ENCODE assay signal across 8 mouse cellular contexts in the genomic region with DNA sequence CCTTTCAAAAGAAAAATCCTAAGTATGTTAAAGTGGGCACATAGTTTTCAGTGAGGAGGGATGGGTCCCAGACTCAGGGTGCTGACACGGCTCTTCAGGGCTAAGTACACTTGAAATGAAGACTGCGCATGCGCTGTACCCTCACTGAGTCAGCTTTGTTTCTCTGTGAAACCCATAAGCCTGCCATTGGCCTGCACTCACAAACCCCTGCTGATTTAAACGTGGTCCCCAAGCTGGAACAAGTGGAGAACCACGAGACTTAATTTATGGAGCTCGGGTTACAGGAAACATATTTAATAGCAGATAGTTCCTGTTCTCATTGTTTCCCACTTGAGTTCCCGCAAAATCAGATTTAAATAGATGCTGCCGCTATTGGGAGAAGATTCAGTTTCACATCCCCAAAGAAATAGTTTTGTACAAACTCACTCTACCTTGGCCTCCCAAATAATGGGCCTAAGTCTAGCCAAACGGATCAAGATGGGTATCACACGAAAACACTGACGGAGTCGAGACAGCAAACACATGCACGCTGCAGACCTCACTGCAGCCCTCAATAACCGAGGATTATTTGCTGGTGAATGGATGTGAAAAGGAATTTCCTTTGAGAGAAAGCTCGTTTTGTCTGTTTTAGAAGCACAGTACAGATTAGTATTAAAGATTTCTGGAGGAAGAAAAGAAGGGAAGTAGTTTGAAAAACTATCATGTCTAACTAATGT. TPM values are rescaled to one million over a fixed set of nuclear protein-coding genes. Genes with fewer than 3 reads are reported as not detected.
DNase-seq lines count a peak whose midpoint lies in the region; ATAC-seq and TF ChIP-seq lines count a peak whose summit lies in the region.

No protein-coding gene starts in this region.

- WGBS in thymus, adult 2 months = 44% methylated on average over 15 of the region's 15 CpGs
- WGBS in cerebellum, adult 2 months = 59% methylated on average over 15 of the region's 15 CpGs

- ATAC-seq in megakaryocyte progenitor cell, adult 5-6 weeks (replicated peaks; ENCODE audit: poor library complexity) = peak; percentile 91

- H3K27ac ChIP-seq in thymus, adult 2 months (ENCODE audit: control insufficient read depth, insufficient read depth, low read length) = no peak overlapping the region
- no peak overlapping the region for H3K27ac ChIP-seq in cerebellum, adult 2 months (ENCODE audit: insufficient read depth, low read length)

- no peak overlapping the region for H3K4me3 ChIP-seq in thymus, adult 2 months (ENCODE audit: control insufficient read depth, insufficient read depth, low read length)
- H3K4me3 ChIP-seq in cerebellum, adult 2 months (replicated peaks; ENCODE audit: insufficient read depth, low read depth, low read length) = no peak overlapping the region

- no peaks in the 10 kb centered on the region for H3K4me1 ChIP-seq in thymus, adult 2 months (replicated peaks; ENCODE audit: control insufficient read depth, insufficient read depth, low read length)
- H3K4me1 ChIP-seq in cerebellum, adult 2 months (ENCODE audit: control insufficient read depth, insufficient read depth, low read length) = no peaks in the 10 kb centered on the region

- peak; percentile 6 for DNase-seq in adrenal gland, postnatal 14 days
- no peak for DNase-seq in adrenal gland, adult 8-10 months
- peak; percentile 5 for DNase-seq in thymus, adult 2 months
- no peak for DNase-seq in thymus, postnatal 0 days (ENCODE audit: low spot score)
- DNase-seq in layer of hippocampus, postnatal 10 days (ENCODE audit: low spot score in 2 of 2) = peak; percentile 27 to 45
- DNase-seq in c-Kit-positive CD71-positive TER-119-positive erythroid progenitor cells, embryonic 14.5 days (ENCODE audit: low spot score) = no peak
- DNase-seq in cerebellum, adult 2 months = no peak

- TF ChIP-seq CTCF in thymus, adult 2 months (IDR thresholded peaks at IDR 0.05; ENCODE audit: borderline replicate concordance, control insufficient read depth, extremely low read depth, insufficient read depth, low read length, poor library complexity) = no peak
- TF ChIP-seq CTCF in cerebellum, adult 2 months (IDR thresholded peaks at IDR 0.05; ENCODE audit: borderline replicate concordance, insufficient read depth, low read depth, low read length) = no peak

- H3K27me3 ChIP-seq in thymus, adult 2 months (ENCODE audit: control insufficient read depth, insufficient read depth, low read length) = no peaks in the 10 kb centered on the region
- H3K27me3 ChIP-seq in cerebellum, adult 2 months (ENCODE audit: control insufficient read depth, insufficient read depth, low read length) = no peaks in the 10 kb centered on the region

- H3K36me3 ChIP-seq in thymus, adult 2 months (ENCODE audit: control insufficient read depth, insufficient read depth, low read length) = no peaks in the 10 kb centered on the region

- no peak for TF ChIP-seq POLR2A in thymus, adult 2 months (IDR thresholded peaks at IDR 0.05; ENCODE audit: control insufficient read depth, extremely low read depth, insufficient read depth, low read length, poor library complexity)
- no peak for TF ChIP-seq POLR2A in cerebellum, adult 2 months (IDR thresholded peaks at IDR 0.05; ENCODE audit: borderline replicate concordance, insufficient read depth, low read length)

RNA-seq across cellular contexts. Expression of a gene that starts 36.5 kb away (rescaled TPM):
- total RNA-seq in adrenal gland, postnatal 14 days (2021) = 21.4 and 23.7 TPM in 2 replicates
- 10 to 100 TPM; 28.0 to 59.5 (median 39.6) TPM for total RNA-seq in adrenal gland, adult 8-10 months (2022)
- 0.08 and 0.15 TPM in 2 replicates for polyA plus RNA-seq in thymus, adult 2 months (2012; rRNA removed)
- 0.04 and 0.07 TPM in 2 replicates for polyA plus RNA-seq in thymus, postnatal 0 days (2015; fragmentation: Nextera tagmentation; extraction: Ambion mirVana)
- total RNA-seq in layer of hippocampus, postnatal 10 days (2021) = 1 to 10 TPM; 2.2 to 2.6 TPM
- not detected in 2 replicates for total RNA-seq in megakaryocyte progenitor cell, adult 5-6 weeks (2015)
- 0.14 TPM in 1 of 2 replicates, not detected in the other for total RNA-seq in megakaryocyte progenitor cell, adult 5-6 weeks (2017)
- polyA plus RNA-seq in cerebellum, adult 2 months (2012; rRNA removed) = 8.6 and 9.2 TPM in 2 replicates

RNA-seq across cellular contexts. Expression of a gene that starts 54.3 kb away (rescaled TPM):
- not detected in 2 replicates for total RNA-seq in adrenal gland, postnatal 14 days (2021)
- total RNA-seq in adrenal gland, adult 8-10 months (2022) = not detected
- polyA plus RNA-seq in thymus, adult 2 months (2012; rRNA removed) = not detected in 2 replicates
- not detected in 2 replicates for polyA plus RNA-seq in thymus, postnatal 0 days (2015; fragmentation: Nextera tagmentation; extraction: Ambion mirVana)
- total RNA-seq in layer of hippocampus, postnatal 10 days (2021) = 1 to 10 TPM; 1.1 to 1.8 TPM
- total RNA-seq in megakaryocyte progenitor cell, adult 5-6 weeks (2015) = not detected in 2 replicates
- total RNA-seq in megakaryocyte progenitor cell, adult 5-6 weeks (2017) = not detected in 2 replicates
- 0.32 and 0.39 TPM in 2 replicates for polyA plus RNA-seq in cerebellum, adult 2 months (2012; rRNA removed)

Comparison
In these comparisons a context has a peak if more than half of its experiments do, and no peak if none do; other contexts are left out.
1. DNase-seq: peak in adrenal gland, postnatal 14 days (single experiment), thymus, adult 2 months (single experiment) and layer of hippocampus, postnatal 10 days (2 of 2); none in adrenal gland, adult 8-10 months (single experiment), thymus, postnatal 0 days (single experiment), c-Kit-positive CD71-positive TER-119-positive erythroid progenitor cells, embryonic 14.5 days (single experiment) and cerebellum, adult 2 months (0 of 2).